Mouse (Mus musculus) T-helper 2 cell (primary cell): ENCODE measurements around the gene Olfr134.
"Not testable (repeated sequence)": the region's sequence is repeated elsewhere in the genome, so short reads cannot be mapped to it uniquely, and the experiment has no call there.

ENCODE experiments used
- in situ Hi-C: fragments of 300-600 bp; cut with MboI, MseI; formaldehyde crosslinking; loops from one replicate; pipeline ENCODE4 v1.15.1; 2025; ENCODE audit warnings: high pct_unique_total_duplicates

The Olfr134 gene

GRCm38 (mm10) chr17:38171088-38171487, at the start of gene Olfr134:
Gene Olfr134 (plus strand): TSS chr17:38171388.
- in situ Hi-C loops: no loop called here

- in situ Hi-C loops: not testable (repeated sequence)
These were observed 47.0 kb upstream of the Olfr134 start for GRCm38 (mm10) chr17:38124199-38124598.

- in situ Hi-C loops: not testable (repeated sequence)
These were observed 45.8 kb upstream of the Olfr134 start for GRCm38 (mm10) chr17:38125371-38125770.

GRCm38 (mm10) chr17:38134426-38134825, 36.8 kb upstream of the Olfr134 start, which contains the start of gene Olfr132:
Gene Olfr132 (minus strand): TSS chr17:38134526.
- in situ Hi-C loops: no loop called here

GRCm38 (mm10) chr17:38144981-38145380, 26.2 kb upstream of the Olfr134 start, which contains the start of gene Olfr133:
Gene Olfr133 (plus strand): TSS chr17:38145281.
- in situ Hi-C loops: no loop called here

- in situ Hi-C loops: no loop called here
These were observed 32.8 kb downstream of the Olfr134 start, which contains the start of gene Olfr135 for GRCm38 (mm10) chr17:38204035-38204434. Gene Olfr135 (plus strand): TSS chr17:38204335.
